Mouse (Mus musculus) CD8-positive naive resting alpha-beta T cell, adult 2 months (primary cell): ENCODE results near the gene Bcl2l14.

Experiments used
- DNase-seq, 2 experiments: peaks; one replicate each; pipeline ENCODE4 v3.0.0; 2022; ENCODE audit warnings: low read depth in 2 of 2, low spot score in 2 of 2

Gene Bcl2l14

DNA sequence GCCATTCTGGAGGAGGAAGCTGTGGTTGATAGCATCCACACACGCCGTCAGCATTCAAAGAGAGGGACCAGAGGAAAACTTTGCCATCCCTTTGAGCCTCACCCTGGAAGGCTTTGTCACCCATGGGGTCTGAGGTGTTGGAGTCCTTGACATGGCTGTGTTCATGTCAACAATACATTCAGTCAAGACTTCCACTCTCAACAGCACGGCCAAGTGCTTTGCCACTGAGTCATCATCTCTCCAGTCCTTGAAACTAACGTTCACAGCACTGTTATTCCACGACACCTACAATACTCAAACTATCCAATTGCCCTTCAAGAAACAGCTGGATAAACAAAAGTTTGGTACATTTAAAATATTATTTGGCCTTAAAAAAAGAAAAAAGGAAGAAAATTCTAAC, 46.1 kb downstream of the Bcl2l14 start:
- no peak for DNase-seq

DNA sequence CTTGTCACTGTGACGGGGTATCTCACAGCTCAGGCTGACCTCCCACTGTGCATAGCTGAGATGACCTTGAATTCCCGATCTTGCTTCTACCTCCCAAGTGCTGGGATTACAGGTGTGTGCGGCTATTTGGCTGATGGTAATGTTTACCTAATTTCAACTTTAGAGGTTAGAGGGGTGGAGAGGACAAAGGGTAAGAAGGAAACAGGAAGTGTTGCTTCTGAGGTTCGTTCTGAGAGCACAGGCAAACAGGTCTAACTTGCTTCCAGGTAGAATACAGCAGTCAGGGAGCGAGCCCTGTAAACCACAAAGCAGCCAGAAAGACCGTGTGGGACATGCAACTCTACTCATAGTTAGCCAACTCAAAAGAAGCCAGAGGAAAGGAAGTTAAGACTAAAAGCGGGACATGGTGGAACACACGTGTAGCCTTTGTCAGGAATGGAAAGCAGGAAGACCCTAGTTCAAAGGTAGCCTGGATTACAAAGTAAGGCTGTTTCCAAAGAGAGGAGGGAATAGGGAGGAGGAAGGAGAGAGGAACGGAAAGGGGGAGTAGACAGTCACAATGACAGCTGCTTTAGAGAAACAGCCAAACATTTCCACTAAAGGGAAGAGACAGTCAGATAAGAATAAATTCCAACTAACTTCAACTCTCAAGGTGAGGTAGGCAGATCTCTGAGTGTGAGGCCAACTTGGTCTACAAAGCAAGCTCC, 47.2 kb downstream of the Bcl2l14 start:
- DNase-seq: no peak

DNA sequence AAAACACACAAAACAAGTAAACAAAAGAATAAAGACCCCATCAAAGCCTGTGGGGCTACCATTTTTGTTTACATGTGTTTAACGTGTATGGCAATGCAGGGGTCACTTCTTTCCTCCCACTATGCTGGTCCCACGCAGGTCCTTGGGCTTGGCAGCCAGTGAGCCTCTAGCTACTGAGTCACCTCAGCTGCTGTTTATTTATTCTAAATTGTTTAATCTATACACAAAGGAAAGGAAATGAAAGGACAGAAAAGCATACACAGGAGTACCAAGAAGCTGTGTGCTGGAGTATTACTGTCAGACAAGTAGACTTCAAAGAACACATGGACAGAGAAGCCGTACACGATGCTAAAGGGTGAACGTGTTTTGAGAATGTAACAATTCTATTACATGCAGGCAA, 47.8 kb downstream of the Bcl2l14 start:
- no peak for DNase-seq

DNA sequence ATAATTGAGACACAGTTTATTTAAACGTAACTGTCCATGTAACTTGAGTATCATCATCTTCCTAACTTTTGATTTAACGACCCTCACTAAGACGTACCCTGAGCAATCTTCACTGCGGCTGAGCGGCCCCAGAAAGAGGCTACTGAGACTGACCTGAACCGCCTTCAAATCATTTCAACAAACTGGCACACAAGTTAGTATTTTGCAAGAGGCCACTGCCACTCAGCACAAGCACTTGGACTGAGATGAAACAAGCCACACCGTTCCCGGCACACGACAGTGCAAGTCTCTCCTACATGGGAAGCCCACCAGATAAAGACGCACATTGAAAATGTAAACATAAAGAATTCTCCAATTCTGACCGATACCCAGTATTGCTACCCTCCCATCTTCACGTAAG, 52.3 kb downstream of the Bcl2l14 start:
- DNase-seq: no peak

DNA sequence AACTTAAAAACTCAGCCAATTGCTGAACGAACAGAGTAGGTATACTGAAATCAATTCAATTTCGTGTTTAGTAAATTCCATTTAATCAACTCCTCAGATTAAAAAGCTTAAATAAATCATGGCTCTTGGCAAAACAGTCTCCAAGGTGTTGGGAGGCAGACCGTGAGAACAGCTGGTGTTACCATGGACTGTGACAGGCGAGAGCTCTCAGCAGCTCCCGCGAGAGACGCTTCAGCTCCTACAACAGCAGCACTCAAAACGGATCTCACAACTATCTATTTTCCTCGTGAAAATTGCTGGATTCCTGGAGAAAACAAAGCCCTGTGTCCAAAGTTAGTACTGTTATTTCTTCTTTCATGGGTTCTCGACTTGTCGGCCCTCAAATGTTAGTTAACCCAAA, 53.8 kb downstream of the Bcl2l14 start:
- DNase-seq: no peak

DNA sequence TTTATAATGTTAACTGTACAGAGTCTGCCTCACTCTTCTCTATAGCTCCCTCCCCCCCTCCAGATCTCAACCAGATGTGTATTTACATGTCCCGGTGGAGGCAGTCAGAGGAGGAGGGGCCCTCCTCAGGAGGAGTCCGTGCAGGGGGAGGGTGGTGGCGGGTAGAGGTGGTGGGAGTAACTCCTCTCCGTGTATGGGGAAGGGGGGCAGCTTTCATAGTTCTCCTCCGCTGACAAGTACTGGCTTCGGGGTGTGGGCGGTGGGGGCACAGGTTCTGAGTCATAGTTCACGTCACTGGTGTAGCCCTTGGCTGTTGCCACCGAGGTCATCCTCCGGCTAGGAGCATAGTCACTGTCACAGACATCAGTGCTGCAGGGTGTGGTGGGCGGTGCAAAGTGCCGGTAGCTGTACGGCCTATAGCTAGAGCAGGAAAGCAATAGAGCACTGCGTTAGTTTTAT, 54.6 kb downstream of the Bcl2l14 start:
- no peak for DNase-seq

DNA sequence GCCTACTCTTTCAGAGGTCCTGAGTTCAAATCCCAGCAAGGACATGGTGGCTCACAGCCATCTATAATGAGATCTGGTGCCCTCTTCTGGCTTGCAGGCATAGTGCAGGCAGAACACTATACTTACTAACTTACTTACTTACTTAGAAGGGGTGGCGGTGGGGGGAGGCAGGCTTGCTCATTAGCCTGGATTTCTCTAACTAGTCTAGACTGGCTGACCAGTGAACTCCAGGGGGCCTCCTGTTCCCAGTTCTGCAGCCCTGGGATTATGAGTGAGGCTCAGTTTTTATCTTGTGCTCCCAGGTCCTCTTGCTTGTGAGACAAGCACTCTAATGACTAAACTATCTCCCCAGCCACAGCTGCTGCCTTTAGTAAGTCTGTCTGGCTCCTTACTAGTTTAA, 58.0 kb downstream of the Bcl2l14 start:
- peak in 1 of 2 experiments; percentile 4 for DNase-seq

DNA sequence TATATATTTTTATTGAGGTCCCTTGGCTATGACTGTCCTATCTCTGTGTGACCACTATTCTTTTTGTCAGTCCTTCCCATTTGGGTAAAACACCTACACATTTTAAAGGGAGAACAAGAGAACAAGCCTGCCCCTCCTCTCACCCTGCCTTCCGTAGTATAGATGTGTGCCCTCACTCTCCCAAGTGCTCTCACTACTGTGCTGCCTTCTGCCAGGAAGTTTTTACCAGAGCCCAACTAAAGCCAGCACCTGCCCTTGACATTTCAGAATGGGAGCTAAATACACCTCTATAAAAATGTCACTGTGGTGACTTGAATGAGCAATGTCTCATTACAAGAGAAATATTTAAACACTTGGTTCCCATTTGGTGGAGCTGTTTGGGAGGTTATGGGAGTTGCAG, 62.3 kb downstream of the Bcl2l14 start:
- no peak for DNase-seq

DNA sequence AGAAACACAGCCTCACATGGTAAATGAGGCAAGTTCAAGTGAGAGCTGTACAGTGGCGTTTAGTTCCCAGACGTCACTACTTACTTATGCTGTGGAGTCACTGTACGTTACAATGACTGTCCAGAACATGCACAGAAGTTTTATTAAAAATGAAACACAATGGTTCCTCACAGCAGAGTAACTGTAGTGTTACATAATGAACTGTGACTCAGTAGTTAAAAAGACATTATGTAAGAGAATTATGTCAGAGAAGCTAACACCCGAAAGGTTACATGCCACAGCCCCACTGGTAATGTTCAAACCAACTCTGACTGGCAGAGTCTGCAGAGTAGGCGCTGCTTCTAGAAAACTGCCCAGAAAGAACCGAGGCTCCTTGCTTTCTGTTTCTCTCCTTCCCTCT, 65.1 kb downstream of the Bcl2l14 start:
- no peak for DNase-seq

DNA sequence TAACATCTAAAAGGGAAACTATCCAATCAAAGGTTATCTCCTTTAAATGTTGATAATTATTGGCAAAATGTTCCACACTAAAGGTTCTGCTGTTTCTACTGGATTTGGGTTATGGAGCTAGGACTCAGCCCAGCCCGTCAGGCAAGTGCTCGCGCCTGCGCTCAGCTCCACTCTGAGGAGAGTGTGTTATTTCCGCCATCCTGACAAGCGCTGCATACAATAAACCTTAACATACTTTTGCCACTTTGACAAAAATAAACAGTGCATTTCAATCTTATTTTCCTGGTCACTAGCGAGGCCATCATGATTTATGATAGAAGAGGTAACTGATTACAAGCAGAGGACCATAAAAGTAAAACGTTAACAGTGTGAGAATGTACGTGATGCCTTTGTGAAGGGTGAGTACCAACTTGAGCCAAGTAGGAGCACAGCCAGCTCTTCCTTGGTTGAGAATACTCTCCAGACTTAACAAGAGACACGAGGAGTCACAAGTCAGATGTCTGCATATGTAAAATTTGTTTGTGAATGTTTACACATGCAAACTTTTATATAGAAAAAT, 70.6 kb downstream of the Bcl2l14 start:
- DNase-seq: no peak

DNA sequence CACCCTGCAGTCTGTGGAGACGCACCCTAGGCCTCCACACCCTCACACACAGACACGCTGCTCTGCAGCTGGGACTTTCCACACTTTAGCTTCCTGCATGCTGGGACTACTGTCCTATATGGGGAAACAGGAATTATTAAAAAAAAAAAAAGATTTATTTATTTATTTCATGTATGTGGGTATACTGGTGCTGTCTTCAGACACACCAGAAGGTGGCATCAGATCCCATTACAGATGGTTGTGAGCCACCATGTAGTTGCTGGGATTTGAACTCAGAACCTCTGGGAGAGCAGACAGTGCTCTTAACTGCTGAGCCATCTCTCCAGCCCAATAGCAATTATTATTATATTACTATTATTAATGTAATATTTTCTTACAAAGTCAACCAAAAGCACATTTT, 73.2 kb downstream of the Bcl2l14 start:
- DNase-seq: no peak

DNA sequence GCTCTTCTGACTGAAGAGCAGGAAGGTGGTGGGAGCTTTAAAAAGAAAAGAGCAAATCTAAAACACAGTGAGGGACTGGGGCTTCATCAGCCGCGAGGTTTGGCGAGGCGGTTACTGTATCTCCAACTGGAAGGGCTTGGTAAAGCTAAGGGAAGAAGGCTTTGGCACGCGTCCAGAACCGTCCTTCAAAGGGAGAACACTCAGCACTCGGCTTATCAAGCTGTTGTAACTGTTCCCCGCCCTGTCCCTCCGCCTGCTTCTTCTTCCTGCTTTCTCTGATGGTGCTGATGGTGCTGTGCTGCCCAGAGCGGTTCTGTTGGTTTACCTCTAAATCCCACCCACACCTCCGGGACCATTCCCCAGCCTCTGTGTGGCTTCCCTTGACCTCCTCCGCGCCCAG, 74.7 kb downstream of the Bcl2l14 start:
- no peak for DNase-seq

DNA sequence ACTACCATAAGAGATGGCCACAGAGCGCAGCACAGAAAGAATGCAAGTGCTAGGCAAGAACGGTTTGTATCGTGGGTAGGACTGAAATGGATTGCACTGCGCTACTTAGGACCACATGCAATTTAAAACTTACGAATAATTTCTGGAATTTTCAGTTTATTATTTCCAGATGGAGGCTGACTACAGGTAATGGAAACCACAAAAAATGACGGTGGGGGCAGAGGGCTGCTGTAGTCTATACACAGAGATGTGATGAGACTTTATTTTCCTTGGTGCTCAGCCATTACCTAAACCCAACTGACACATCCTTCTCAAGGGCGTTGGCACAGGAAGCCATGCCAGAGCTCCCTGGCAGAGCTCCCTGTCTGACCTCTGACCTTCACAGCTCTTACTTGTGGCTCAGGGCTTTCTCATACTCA, 77.0 kb downstream of the Bcl2l14 start:
- DNase-seq: no peak

DNA sequence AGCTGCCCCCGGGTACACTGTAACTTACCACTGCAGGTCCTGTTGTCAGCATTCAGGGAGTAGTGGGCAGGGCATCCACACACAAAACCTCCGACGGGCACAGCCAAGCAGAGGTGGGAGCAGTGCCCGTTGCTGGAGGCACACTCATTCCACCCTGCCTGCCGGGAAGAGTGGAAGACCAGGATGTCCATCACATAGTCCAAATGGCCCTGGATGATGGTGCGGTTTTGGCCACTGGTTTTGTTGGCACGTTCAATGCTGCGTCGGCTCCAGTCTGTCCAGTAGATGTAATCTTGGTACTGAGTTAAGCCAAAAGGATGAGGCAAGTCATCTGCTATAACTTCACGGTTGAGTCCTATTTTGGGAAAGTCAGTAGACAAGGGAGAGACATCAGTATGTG, 83.4 kb downstream of the Bcl2l14 start:
- no peak for DNase-seq

DNA sequence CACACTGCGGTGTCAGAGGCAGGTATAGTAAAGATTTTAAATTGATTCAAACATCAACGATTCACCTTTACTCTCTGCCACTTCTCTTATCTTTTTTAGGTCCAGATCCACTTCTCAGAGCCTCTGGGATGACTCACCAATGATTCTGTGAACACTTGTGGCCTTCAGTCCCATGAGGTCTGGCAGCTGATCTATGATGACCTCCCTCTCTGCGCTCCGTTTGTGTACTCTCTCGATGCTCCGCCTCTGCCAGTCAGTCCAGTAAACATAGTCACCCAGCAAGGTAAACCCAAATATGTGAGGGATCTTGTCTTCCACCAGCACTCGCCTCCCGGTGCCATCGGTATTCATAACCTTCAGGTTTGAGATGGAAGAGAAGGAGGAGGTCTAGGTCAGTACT, 90.2 kb downstream of the Bcl2l14 start:
- no peak for DNase-seq
